Mouse (Mus musculus) forebrain, postnatal 0 days (tissue): ENCODE results near the gene Cyp3a25. TPM values are rescaled to one million over a fixed set of nuclear protein-coding genes. Genes with fewer than 3 reads are reported as not detected.
"Not testable (repeated sequence)": the region's sequence is repeated elsewhere in the genome, so short reads cannot be mapped to it uniquely, and the experiment has no call there.

Experiments used
- ATAC-seq: fragments of 200-750 bp; cut with Nextera tagmentation; 2 replicates; pipeline ENCODE4 v1.8.0; 2017; ENCODE audit warnings: mild to moderate bottlenecking, moderate library complexity
- DNase-seq: peaks from one replicate; pipeline ENCODE4 v3.0.0-alpha.2; 2015
- H3K27ac ChIP-seq: fragments of 300-500 bp; sonication (generic); 2 replicates; pipeline ENCODE4 v1.5.1; 2014; ENCODE audit warnings: low read depth, mild to moderate bottlenecking, antibody characterized with exemption, low read length, moderate library complexity, mixed read lengths
- H3K27me3 ChIP-seq: fragments of 300-500 bp; sonication (generic); 2 replicates; pipeline ENCODE4 v1.6.1; 2014; ENCODE audit warnings: mild to moderate bottlenecking, low read length, mixed read lengths; ENCODE audit not compliant: insufficient read depth
- H3K36me3 ChIP-seq: fragments of 300-500 bp; sonication (generic); 2 replicates; pipeline ENCODE4 v1.6.1; 2014; ENCODE audit warnings: mild to moderate bottlenecking, moderate library complexity; ENCODE audit not compliant: insufficient read depth
- H3K4me1 ChIP-seq: fragments of 300-500 bp; sonication (generic); 2 replicates; pipeline ENCODE4 v1.6.1; 2014; ENCODE audit warnings: antibody characterized with exemption; ENCODE audit not compliant: insufficient read depth
- H3K4me2 ChIP-seq: fragments of 300-500 bp; sonication (generic); 2 replicates; pipeline ENCODE4 v1.6.1; 2014; ENCODE audit warnings: low read depth, mild to moderate bottlenecking, moderate library complexity
- H3K4me3 ChIP-seq: fragments of 300-500 bp; sonication (generic); 2 replicates; pipeline ENCODE4 v1.5.1; 2014; ENCODE audit warnings: low read depth, low read length, mixed read lengths
- H3K9ac ChIP-seq: fragments of 300-500 bp; sonication (generic); 2 replicates; pipeline ENCODE4 v1.6.1; 2014; ENCODE audit warnings: mild to moderate bottlenecking
- H3K9me3 ChIP-seq: fragments of 300-500 bp; sonication (generic); 2 replicates; pipeline ENCODE4 v1.6.1; 2016; ENCODE audit warnings: low read length
- CTCF ChIP-seq: sonication (generic); IDR thresholded peaks from 2 replicates; pipeline ENCODE4 v1.5.1; 2016; ENCODE audit warnings: antibody characterized with exemption, control low read depth, low read depth
- WGBS: fragments of 180-500 bp; shearing (Covaris S2); extraction: QIAGEN DNeasy Blood & Tissue Kit; methylation state at CpG from one replicate; pipeline ENCODE4 v1.1.7; 2014; 5-methylcytosine and 5-hydroxymethylcytosine counted together
- polyA plus RNA-seq: library from polyadenylated mRNA; unstranded; fragments of >200 nt; fragmentation: Nextera tagmentation; extraction: Ambion mirVana; gene quantifications from 2 replicates; pipeline ENCODE4 v1.2.1, GENCODE M21; 2015
- total RNA-seq: library from RNA; depleted of rRNA; stranded (reverse); fragments of >200 nt; gene quantifications from 2 replicates; pipeline ENCODE4 v1.2.3, GENCODE M21; 2014; rRNA removed

Cyp3a25 gene
- total RNA-seq: not detected in 2 replicates
- polyA plus RNA-seq: not detected in 2 replicates

- H3K9ac ChIP-seq, H3K4me2 ChIP-seq, H3K4me1 ChIP-seq, H3K27ac ChIP-seq, H3K36me3 ChIP-seq, H3K9me3 ChIP-seq, H3K4me3 ChIP-seq, ATAC-seq, H3K27me3 ChIP-seq, DNase-seq: not testable (repeated sequence)
- WGBS: 76% methylated on average over 1 of the region's 1 CpGs
These were observed at the start of gene Cyp3a25 for GRCm38 (mm10) chr5:146009509-146009908. Gene Cyp3a25 (minus strand): TSS chr5:146009618.

GRCm38 (mm10) chr5:146021136-146021535 lies 11.7 kb upstream of the Cyp3a25 start:
- TF ChIP-seq CTCF: no peak
- no peaks in the 10 kb centered on the region for H3K27me3 ChIP-seq
- no peak overlapping the region for H3K27ac ChIP-seq
- no peaks in the 10 kb centered on the region for H3K36me3 ChIP-seq
- ATAC-seq (no peak), DNase-seq (no peak)
- no peak overlapping the region for H3K9ac ChIP-seq
- no peak overlapping the region for H3K4me3 ChIP-seq
- no peak overlapping the region for H3K4me2 ChIP-seq
- H3K9me3 ChIP-seq: peaks cover 14% of the 10 kb centered on the region; the same call in 1 of the 2 replicates
- 46% methylated on average over 4 of the region's 4 CpGs for WGBS
- H3K4me1 ChIP-seq: no peaks in the 10 kb centered on the region

- H3K27me3 ChIP-seq: no peaks in the 10 kb centered on the region
- H3K9me3 ChIP-seq: peaks cover 9% of the 10 kb centered on the region; the same call in 1 of the 2 replicates
- H3K9ac ChIP-seq: no peak overlapping the region
- no peak overlapping the region for H3K4me3 ChIP-seq
- WGBS: 67% methylated on average over 5 of the region's 5 CpGs
- no peak for ATAC-seq
- DNase-seq: no peak
- H3K27ac ChIP-seq: no peak overlapping the region
- no peaks in the 10 kb centered on the region for H3K4me1 ChIP-seq
- H3K4me2 ChIP-seq: no peak overlapping the region
- TF ChIP-seq CTCF: no peak
- no peaks in the 10 kb centered on the region for H3K36me3 ChIP-seq
These were observed 8.9 kb upstream of the Cyp3a25 start for GRCm38 (mm10) chr5:146018275-146018674.

GRCm38 (mm10) chr5:146011251-146011650 lies 1.8 kb upstream of the Cyp3a25 start:
- Histone ChIP-seq H3K4me2 (no peak overlapping the region), H3K4me3 (no peak overlapping the region), H3K27ac (no peak overlapping the region), H3K27me3 (no peaks in the 10 kb centered on the region), H3K9ac (no peak overlapping the region), H3K36me3 (no peaks in the 10 kb centered on the region), H3K4me1 (no peaks in the 10 kb centered on the region), H3K9me3 (peaks cover 5% of the 10 kb centered on the region; the same call in 1 of the 2 replicates)
- DNase-seq (no peak), ATAC-seq (no peak)
- 83% methylated on average over 1 of the region's 1 CpGs for WGBS
- no peak for TF ChIP-seq CTCF

GRCm38 (mm10) chr5:145967080-145967479 lies 42.3 kb downstream of the Cyp3a25 start:
- Histone ChIP-seq H3K9me3 (0 out of 2 replicates have a peak, but pooled peaks cover 3% of the 10 kb centered on the region), H3K4me3 (no peak overlapping the region), H3K27me3 (no peaks in the 10 kb centered on the region), H3K36me3 (no peaks in the 10 kb centered on the region), H3K9ac (no peak overlapping the region), H3K4me2 (no peak overlapping the region), H3K4me1 (no peaks in the 10 kb centered on the region), H3K27ac (no peak overlapping the region)
- ATAC-seq: no peak
- TF ChIP-seq CTCF: no peak
- DNase-seq: no peak

Other genes with a start within 250 kb of the Cyp3a25 start
- not detected in 2 replicates for gene Cyp3a44, start 203.7 kb downstream of the Cyp3a25 start, total RNA-seq
- not detected in 2 replicates for gene Cyp3a44, start 203.7 kb downstream of the Cyp3a25 start, polyA plus RNA-seq
- gene Cyp3a11, start 129.7 kb downstream of the Cyp3a25 start, total RNA-seq: not detected in 2 replicates
- gene Cyp3a11, start 129.7 kb downstream of the Cyp3a25 start, polyA plus RNA-seq: not detected in 2 replicates
- gene Cyp3a59, start 69.6 kb upstream of the Cyp3a25 start, total RNA-seq: not detected in 2 replicates
- gene Cyp3a59, start 69.6 kb upstream of the Cyp3a25 start, polyA plus RNA-seq: not detected in 2 replicates
- gene Gm5565, start 150.9 kb upstream of the Cyp3a25 start, total RNA-seq: not detected in 2 replicates
- gene Gm5565, start 150.9 kb upstream of the Cyp3a25 start, polyA plus RNA-seq: not detected in 2 replicates
- not detected in 2 replicates for gene Gm6309, start 161.1 kb upstream of the Cyp3a25 start, total RNA-seq
- not detected in 2 replicates for gene Gm6309, start 161.1 kb upstream of the Cyp3a25 start, polyA plus RNA-seq
- gene 1700001J03Rik, start 175.7 kb upstream of the Cyp3a25 start, total RNA-seq: not detected in 2 replicates
- not detected in 2 replicates for gene 1700001J03Rik, start 175.7 kb upstream of the Cyp3a25 start, polyA plus RNA-seq
- gene Rnf6, start 211.9 kb upstream of the Cyp3a25 start, total RNA-seq: 13.7 and 16.5 TPM in 2 replicates
- 16.6 and 22.1 TPM in 2 replicates for gene Rnf6, start 211.9 kb upstream of the Cyp3a25 start, polyA plus RNA-seq
- 44.6 and 48.8 TPM in 2 replicates for gene Cdk8, start 221.6 kb upstream of the Cyp3a25 start, total RNA-seq
- gene Cdk8, start 221.6 kb upstream of the Cyp3a25 start, polyA plus RNA-seq: 9.7 and 13.1 TPM in 2 replicates